Mouse (Mus musculus): ENCODE measurements at regions not wholly inside any gene's neighbourhood (a gene's known extent, or its start where the extent isn't known, plus 50 kb on each side); places are given as distances from the start of the nearest gene placed in this dataset.

DNA sequence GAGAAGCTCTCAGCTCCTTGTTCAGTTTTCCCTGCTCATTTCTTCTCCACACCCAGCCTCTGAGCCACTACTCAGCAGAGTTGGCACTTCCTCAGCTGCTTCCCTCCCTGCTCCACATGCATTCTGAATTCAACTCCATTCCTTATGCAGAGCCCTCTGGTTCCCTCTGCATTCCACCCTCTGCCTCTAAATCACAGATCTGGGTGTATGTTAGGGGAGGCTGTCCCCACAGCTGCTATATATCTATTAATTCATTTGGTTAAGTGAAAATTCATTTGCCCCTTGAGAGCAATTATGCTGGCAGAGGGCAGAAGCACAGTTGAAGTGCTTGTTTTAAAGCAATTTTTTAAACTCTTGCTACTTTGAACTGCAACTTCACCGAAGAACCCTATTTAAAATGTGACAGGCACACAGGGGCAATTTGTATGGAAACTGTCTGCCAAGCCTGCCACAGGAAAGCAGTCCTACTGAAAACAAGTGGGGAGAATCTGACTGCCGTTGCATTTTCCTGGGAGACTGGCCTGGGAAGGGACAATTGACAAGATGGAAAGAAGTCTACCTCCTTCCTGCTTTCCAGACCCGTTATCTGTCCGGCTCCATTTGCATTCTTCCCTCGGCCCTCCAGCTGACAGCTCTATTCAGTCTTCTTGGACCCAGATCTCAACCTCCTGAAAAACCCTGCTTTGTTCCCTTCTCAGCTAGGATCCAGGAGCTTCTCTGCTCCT, 88.0 kb upstream of the Gpr141 start:
- Histone ChIP-seq H3K9me3 (ENCODE audit: low read length) (peaks cover 14% of the 10 kb centered on the region), H3K4me3 (replicated peaks; ENCODE audit: low read length) (no peak overlapping the region), H3K36me3 (ENCODE audit: insufficient read depth, low read length) (no peaks in the 10 kb centered on the region), H3K4me1 (replicated peaks; ENCODE audit: low read depth, low read length) (no peaks in the 10 kb centered on the region), H3K27me3 (ENCODE audit: insufficient read depth, low read length) (no peaks in the 10 kb centered on the region)
- TF ChIP-seq CTCF (conservative IDR thresholded peaks at IDR 0.05; ENCODE audit: low read length), result no peak
- TF ChIP-seq POU5F1 (IDR thresholded peaks at IDR 0.05; ENCODE audit: borderline replicate concordance, low read length), result no peak
- no peak for TF ChIP-seq NANOG (IDR thresholded peaks at IDR 0.05; ENCODE audit: borderline replicate concordance, low read length)

DNA sequence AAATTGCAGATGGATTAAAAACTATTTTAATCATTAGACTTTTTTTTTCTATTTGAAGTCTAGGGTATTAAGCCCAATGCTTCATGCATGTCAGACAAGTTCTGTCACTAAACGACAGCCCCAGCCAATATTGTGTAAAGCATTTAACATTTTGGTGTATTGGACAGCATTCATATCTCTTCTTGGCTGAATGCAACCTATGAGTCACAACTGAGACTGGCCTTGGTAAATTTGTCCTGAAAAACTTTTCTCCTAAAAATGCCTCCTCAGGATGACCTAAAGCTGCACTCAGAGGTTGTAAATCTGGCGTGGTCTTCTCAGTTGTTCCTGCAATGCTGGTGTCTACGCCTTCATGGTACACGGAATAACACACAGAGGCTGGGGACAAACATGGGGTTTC, 78.7 kb upstream of the Gpr141 start:
- Histone ChIP-seq H3K4me1 (replicated peaks; ENCODE audit: low read depth, low read length) (no peaks in the 10 kb centered on the region), H3K36me3 (ENCODE audit: insufficient read depth, low read length) (no peaks in the 10 kb centered on the region), H3K27me3 (ENCODE audit: insufficient read depth, low read length) (no peaks in the 10 kb centered on the region), H3K4me3 (replicated peaks; ENCODE audit: low read length) (no peak overlapping the region), H3K9me3 (ENCODE audit: low read length) (no peaks in the 10 kb centered on the region; the same call in 1 of the 2 replicates)
- TF ChIP-seq CTCF (conservative IDR thresholded peaks at IDR 0.05; ENCODE audit: low read length) (no peak), POU5F1 (IDR thresholded peaks at IDR 0.05; ENCODE audit: borderline replicate concordance, low read length) (no peak), NANOG (IDR thresholded peaks at IDR 0.05; ENCODE audit: borderline replicate concordance, low read length) (no peak)

DNA sequence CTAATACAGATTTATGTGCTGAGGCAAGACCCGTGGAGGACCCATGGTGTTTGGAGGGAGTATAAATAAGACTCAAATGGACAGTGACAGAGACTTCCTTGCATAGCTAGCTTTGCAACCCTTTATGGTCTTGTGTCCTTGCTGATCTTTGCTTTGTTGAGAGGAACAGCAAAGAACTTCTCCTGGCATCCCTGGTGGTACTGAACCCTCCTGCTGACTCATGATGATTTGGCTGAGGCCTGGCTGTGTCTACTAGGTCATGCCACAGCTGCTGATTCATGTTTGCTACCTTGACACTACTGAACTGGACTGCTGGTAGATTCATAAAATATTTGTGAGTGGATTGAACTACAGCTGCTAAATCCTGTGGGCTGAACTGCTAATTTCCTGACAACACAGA, 73.1 kb upstream of the Gpr141 start:
- TF ChIP-seq POU5F1 (IDR thresholded peaks at IDR 0.05; ENCODE audit: borderline replicate concordance, low read length) (no peak), CTCF (conservative IDR thresholded peaks at IDR 0.05; ENCODE audit: low read length) (no peak), NANOG (IDR thresholded peaks at IDR 0.05; ENCODE audit: borderline replicate concordance, low read length) (no peak)
- Histone ChIP-seq H3K9me3 (ENCODE audit: low read length) (peaks cover 9% of the 10 kb centered on the region), H3K4me1 (replicated peaks; ENCODE audit: low read depth, low read length) (no peaks in the 10 kb centered on the region), H3K36me3 (ENCODE audit: insufficient read depth, low read length) (no peaks in the 10 kb centered on the region), H3K27me3 (ENCODE audit: insufficient read depth, low read length) (no peaks in the 10 kb centered on the region), H3K4me3 (replicated peaks; ENCODE audit: low read length) (no peak overlapping the region)

GRCm38 (mm10) chr13:19888983-19889773, 65.1 kb upstream of the Gpr141 start:
- no peak for TF ChIP-seq CTCF (conservative IDR thresholded peaks at IDR 0.05; ENCODE audit: low read length)
- TF ChIP-seq NANOG (IDR thresholded peaks at IDR 0.05; ENCODE audit: borderline replicate concordance, low read length), result no peak
- TF ChIP-seq POU5F1 (IDR thresholded peaks at IDR 0.05; ENCODE audit: borderline replicate concordance, low read length), result no peak
- Histone ChIP-seq H3K4me3 (replicated peaks; ENCODE audit: low read length) (no peak overlapping the region), H3K36me3 (ENCODE audit: insufficient read depth, low read length) (no peaks in the 10 kb centered on the region), H3K27me3 (ENCODE audit: insufficient read depth, low read length) (no peaks in the 10 kb centered on the region), H3K4me1 (replicated peaks; ENCODE audit: low read depth, low read length) (no peaks in the 10 kb centered on the region), H3K9me3 (ENCODE audit: low read length) (no peaks in the 10 kb centered on the region)

DNA sequence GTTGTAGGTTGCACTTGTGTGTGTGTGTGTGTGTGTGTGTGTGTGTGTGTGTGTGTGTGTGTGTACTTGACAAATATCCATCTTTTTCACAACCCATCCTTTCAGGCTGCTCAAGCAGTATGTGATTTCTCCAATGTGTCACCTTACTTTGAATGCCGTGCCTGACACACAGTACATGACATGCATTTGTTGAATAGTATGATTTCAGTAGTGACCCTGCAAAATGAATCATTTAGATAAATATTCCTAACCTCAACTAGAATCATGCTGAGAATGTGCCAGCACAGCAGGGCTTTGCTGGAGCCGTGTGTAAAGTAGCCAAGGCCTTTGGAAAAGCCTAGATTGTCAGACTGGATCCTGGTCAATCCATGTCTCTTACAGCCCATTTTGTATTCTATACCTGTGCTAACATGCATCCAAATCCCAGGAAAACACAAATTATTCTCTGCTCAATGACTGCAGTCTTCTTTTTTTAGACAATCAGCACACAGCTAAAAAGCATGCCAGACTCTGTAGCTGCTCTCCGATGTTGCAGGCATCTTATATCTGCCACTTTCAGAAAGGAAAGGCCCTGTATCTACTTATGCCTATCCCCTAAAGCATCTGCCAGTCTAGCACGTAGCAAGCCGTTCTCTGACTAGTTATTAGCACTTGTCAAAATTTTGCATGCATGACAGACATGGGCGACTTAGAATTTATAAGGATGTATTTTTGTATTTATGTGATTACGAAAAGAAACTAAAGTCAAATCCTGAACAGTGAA, 60.0 kb upstream of the Gpr141 start:
- H3K9me3 ChIP-seq (ENCODE audit: low read length), result no peaks in the 10 kb centered on the region; the same call in 1 of the 2 replicates
- no peaks in the 10 kb centered on the region for H3K4me1 ChIP-seq (replicated peaks; ENCODE audit: low read depth, low read length)
- H3K27me3 ChIP-seq (ENCODE audit: insufficient read depth, low read length), result no peaks in the 10 kb centered on the region
- TF ChIP-seq POU5F1 (IDR thresholded peaks at IDR 0.05; ENCODE audit: borderline replicate concordance, low read length) (no peak), CTCF (conservative IDR thresholded peaks at IDR 0.05; ENCODE audit: low read length) (no peak), NANOG (IDR thresholded peaks at IDR 0.05; ENCODE audit: borderline replicate concordance, low read length) (no peak)
- H3K36me3 ChIP-seq (ENCODE audit: insufficient read depth, low read length), result no peaks in the 10 kb centered on the region
- no peak overlapping the region for H3K4me3 ChIP-seq (replicated peaks; ENCODE audit: low read length)

- TF ChIP-seq POU5F1 (IDR thresholded peaks at IDR 0.05; ENCODE audit: borderline replicate concordance, low read length) (no peak), NANOG (IDR thresholded peaks at IDR 0.05; ENCODE audit: borderline replicate concordance, low read length) (no peak), CTCF (conservative IDR thresholded peaks at IDR 0.05; ENCODE audit: low read length) (no peak)
- Histone ChIP-seq H3K4me3 (replicated peaks; ENCODE audit: low read length) (no peak overlapping the region), H3K9me3 (ENCODE audit: low read length) (no peaks in the 10 kb centered on the region; the same call in 1 of the 2 replicates), H3K27me3 (ENCODE audit: insufficient read depth, low read length) (no peaks in the 10 kb centered on the region), H3K4me1 (replicated peaks; ENCODE audit: low read depth, low read length) (no peaks in the 10 kb centered on the region), H3K36me3 (ENCODE audit: insufficient read depth, low read length) (no peaks in the 10 kb centered on the region)
These were observed 58.8 kb upstream of the Gpr141 start for GRCm38 (mm10) chr13:19882889-19883288.

DNA sequence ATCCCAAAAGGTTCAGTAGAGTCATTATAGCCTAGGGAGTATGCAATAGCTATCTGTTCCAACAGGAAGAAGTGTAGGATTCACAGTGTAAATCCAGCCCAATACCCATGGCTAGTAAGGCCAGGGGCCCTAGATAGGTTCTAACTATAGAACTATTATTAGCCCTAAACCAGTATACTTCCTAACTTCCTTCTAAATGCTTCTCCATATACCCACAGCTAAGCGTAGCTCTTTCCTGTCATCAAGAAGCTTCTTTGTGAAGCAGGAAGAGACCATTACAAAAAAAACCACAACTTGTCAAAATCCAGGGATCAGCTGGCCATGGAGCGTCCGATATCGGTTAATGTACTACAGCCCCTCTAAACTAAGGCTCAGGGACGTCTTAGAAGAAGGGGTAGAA, 57.7 kb upstream of the Gpr141 start:
- H3K4me1 ChIP-seq (replicated peaks; ENCODE audit: low read depth, low read length), result no peaks in the 10 kb centered on the region
- H3K9me3 ChIP-seq (ENCODE audit: low read length), result no peaks in the 10 kb centered on the region; the same call in 1 of the 2 replicates
- TF ChIP-seq NANOG (IDR thresholded peaks at IDR 0.05; ENCODE audit: borderline replicate concordance, low read length) (no peak), CTCF (conservative IDR thresholded peaks at IDR 0.05; ENCODE audit: low read length) (no peak), POU5F1 (IDR thresholded peaks at IDR 0.05; ENCODE audit: borderline replicate concordance, low read length) (no peak)
- H3K4me3 ChIP-seq (replicated peaks; ENCODE audit: low read length), result no peak overlapping the region
- H3K36me3 ChIP-seq (ENCODE audit: insufficient read depth, low read length), result no peaks in the 10 kb centered on the region
- H3K27me3 ChIP-seq (ENCODE audit: insufficient read depth, low read length), result no peaks in the 10 kb centered on the region

Measured in E14TG2a.4 (cell line).